Mouse (Mus musculus): ENCODE results near the gene Pradc1.
A peak's percentile ranks its signal among the peaks of the same experiment; 100 is the strongest.

Pradc1 gene

GRCm38 (mm10) chr6:85451664-85452410 is at the start of gene Pradc1:
Pradc1 (minus strand) TSS chr6:85451970.
- peak; percentile 84 for DNase-seq (ENCODE audit: extremely low read depth, low read depth, low spot score)

GRCm38 (mm10) chr6:85500416-85500815 is 48.6 kb upstream of the Pradc1 start:
- no peak for DNase-seq (ENCODE audit: extremely low read depth, low read depth, low spot score)

GRCm38 (mm10) chr6:85498147-85498546 is 46.4 kb upstream of the Pradc1 start:
- DNase-seq (ENCODE audit: extremely low read depth, low read depth, low spot score), result no peak

- DNase-seq (ENCODE audit: extremely low read depth, low read depth, low spot score), result no peak
Observed at GRCm38 (mm10) chr6:85496976-85497375, 45.2 kb upstream of the Pradc1 start.

- no peak for DNase-seq (ENCODE audit: extremely low read depth, low read depth, low spot score)
Observed at GRCm38 (mm10) chr6:85491606-85492005, 39.8 kb upstream of the Pradc1 start.

GRCm38 (mm10) chr6:85490252-85490651 is 38.5 kb upstream of the Pradc1 start:
- DNase-seq (ENCODE audit: extremely low read depth, low read depth, low spot score), result no peak

GRCm38 (mm10) chr6:85489717-85490116 is 37.9 kb upstream of the Pradc1 start:
- no peak for DNase-seq (ENCODE audit: extremely low read depth, low read depth, low spot score)

- DNase-seq (ENCODE audit: extremely low read depth, low read depth, low spot score), result no peak
Observed at GRCm38 (mm10) chr6:85488510-85488909, 36.7 kb upstream of the Pradc1 start.

GRCm38 (mm10) chr6:85485738-85486137 is 34.0 kb upstream of the Pradc1 start:
- no peak for DNase-seq (ENCODE audit: extremely low read depth, low read depth, low spot score)

GRCm38 (mm10) chr6:85483843-85484721 is 32.3 kb upstream of the Pradc1 start:
- no peak for DNase-seq (ENCODE audit: extremely low read depth, low read depth, low spot score)

GRCm38 (mm10) chr6:85480685-85481084 is 28.9 kb upstream of the Pradc1 start:
- no peak for DNase-seq (ENCODE audit: extremely low read depth, low read depth, low spot score)

- no peak for DNase-seq (ENCODE audit: extremely low read depth, low read depth, low spot score)
Observed at GRCm38 (mm10) chr6:85479979-85480378, 28.2 kb upstream of the Pradc1 start.

- DNase-seq (ENCODE audit: extremely low read depth, low read depth, low spot score), result no peak
Observed at GRCm38 (mm10) chr6:85478416-85478815, 26.6 kb upstream of the Pradc1 start.

- no peak for DNase-seq (ENCODE audit: extremely low read depth, low read depth, low spot score)
Observed at GRCm38 (mm10) chr6:85477366-85477917, 25.7 kb upstream of the Pradc1 start.

- DNase-seq (ENCODE audit: extremely low read depth, low read depth, low spot score), result no peak
Observed at GRCm38 (mm10) chr6:85475581-85475980, 23.8 kb upstream of the Pradc1 start.

GRCm38 (mm10) chr6:85472542-85472941 is 20.8 kb upstream of the Pradc1 start:
- DNase-seq (ENCODE audit: extremely low read depth, low read depth, low spot score), result no peak

- DNase-seq (ENCODE audit: extremely low read depth, low read depth, low spot score), result no peak
Observed at GRCm38 (mm10) chr6:85471962-85472361, 20.2 kb upstream of the Pradc1 start.

GRCm38 (mm10) chr6:85469660-85470430 is 18.1 kb upstream of the Pradc1 start:
- no peak for DNase-seq (ENCODE audit: extremely low read depth, low read depth, low spot score)

GRCm38 (mm10) chr6:85465381-85465780 is 13.6 kb upstream of the Pradc1 start:
- DNase-seq (ENCODE audit: extremely low read depth, low read depth, low spot score), result no peak

GRCm38 (mm10) chr6:85459621-85460020 is 7.9 kb upstream of the Pradc1 start:
- DNase-seq (ENCODE audit: extremely low read depth, low read depth, low spot score), result no peak

GRCm38 (mm10) chr6:85452816-85453215 is 1.0 kb upstream of the Pradc1 start:
- no peak for DNase-seq (ENCODE audit: extremely low read depth, low read depth, low spot score)

All from fat pad, adult 2 months (tissue).